Mouse (Mus musculus) myocyte (in vitro differentiated cells): ENCODE measurements around the gene Cd83.

Source experiments
- E2F4 ChIP-seq: IDR thresholded peaks from one replicate; pipeline ENCODE4 v1.6.1; 2011; ENCODE audit warnings: mild to moderate bottlenecking, control low read depth, moderate library complexity; ENCODE audit not compliant: insufficient read depth
- POLR2A ChIP-seq: IDR thresholded peaks from one replicate; pipeline ENCODE4 v1.6.1; 2011; ENCODE audit warnings: low read depth, mild to moderate bottlenecking, control low read depth, moderate library complexity; ENCODE audit not compliant: insufficient read length
- POLR2AphosphoS2 ChIP-seq: IDR thresholded peaks from one replicate; pipeline ENCODE4 v1.6.1; 2011; ENCODE audit warnings: low read depth, control low read depth; ENCODE audit not compliant: insufficient read length
- TCF12 ChIP-seq: IDR thresholded peaks from one replicate; pipeline ENCODE4 v1.6.1; 2011; ENCODE audit warnings: mild to moderate bottlenecking, control low read depth; ENCODE audit not compliant: poor library complexity, insufficient read depth, severe bottlenecking
- TCF3 ChIP-seq: IDR thresholded peaks from one replicate; pipeline ENCODE4 v1.6.1; 2011; ENCODE audit warnings: low read depth, control low read depth; ENCODE audit not compliant: insufficient read length
- USF1 ChIP-seq: IDR thresholded peaks from one replicate; pipeline ENCODE4 v1.6.1; 2011; ENCODE audit warnings: low read depth, mild to moderate bottlenecking, control low read depth, moderate library complexity

- TF ChIP-seq TCF3 (no peak), USF1 (no peak), TCF12 (no peak), POLR2AphosphoS2 (no peak), POLR2A (no peak), E2F4 (no peak)
Observed at GRCm38 (mm10) chr13:43851108-43851507, 66.5 kb downstream of the Cd83 start.
